Mouse (Mus musculus): ENCODE data around the gene Slc11a2.

GRCm38 (mm10) chr15:100473926-100474503, 49.1 kb upstream of the Slc11a2 start:
- TF ChIP-seq CTCF (conservative IDR thresholded peaks at IDR 0.05; ENCODE audit: low read length) (no peak), POU5F1 (IDR thresholded peaks at IDR 0.05; ENCODE audit: borderline replicate concordance, low read length) (no peak)

Data from E14TG2a.4 (cell line).